Mouse (Mus musculus) forebrain, embryonic 16.5 days (tissue): Measurements from ENCODE around the gene Dcaf5. TPM values are rescaled to one million over a fixed set of nuclear protein-coding genes. Genes with fewer than 3 reads are reported as not detected.

Source experiments
- ATAC-seq: fragments of 200-750 bp; cut with Nextera tagmentation; 2 replicates; pipeline ENCODE4 v1.8.0; 2017; ENCODE audit warnings: mild to moderate bottlenecking, moderate library complexity
- H3K27ac ChIP-seq: fragments of 300-500 bp; sonication (generic); 2 replicates; pipeline ENCODE4 v1.5.1; 2014; ENCODE audit warnings: low read length, control low read depth
- H3K27me3 ChIP-seq: fragments of 300-500 bp; sonication (generic); replicated peaks from 2 replicates; pipeline ENCODE4 v1.6.1; 2014; ENCODE audit warnings: low read length; ENCODE audit not compliant: control insufficient read depth, insufficient read depth
- H3K36me3 ChIP-seq: fragments of 300-500 bp; sonication (generic); 2 replicates; pipeline ENCODE4 v1.6.1; 2014; ENCODE audit not compliant: control insufficient read depth, insufficient read depth
- H3K4me1 ChIP-seq: fragments of 300-500 bp; sonication (generic); replicated peaks from 2 replicates; pipeline ENCODE4 v1.6.1; 2014; ENCODE audit warnings: low read length; ENCODE audit not compliant: control insufficient read depth, insufficient read depth
- H3K4me2 ChIP-seq: fragments of 300-500 bp; sonication (generic); 2 replicates; pipeline ENCODE4 v1.6.1; 2014; ENCODE audit warnings: mild to moderate bottlenecking, low read length, control low read depth
- H3K4me3 ChIP-seq: fragments of 300-500 bp; sonication (generic); replicated peaks from 2 replicates; pipeline ENCODE4 v1.5.1; 2014; ENCODE audit warnings: mild to moderate bottlenecking, low read length, control low read depth
- H3K9ac ChIP-seq: fragments of 300-500 bp; sonication (generic); replicated peaks from 2 replicates; pipeline ENCODE4 v1.6.1; 2014; ENCODE audit warnings: low read depth, low read length, control low read depth
- H3K9me3 ChIP-seq: fragments of 300-500 bp; sonication (generic); 2 replicates; pipeline ENCODE4 v1.6.1; 2016; ENCODE audit warnings: low read length; ENCODE audit not compliant: control insufficient read depth
- WGBS: fragments of 180-500 bp; shearing (Covaris S2); extraction: QIAGEN DNeasy Blood & Tissue Kit; methylation state at CpG from one replicate; pipeline ENCODE4 v1.1.7; 2014; 5-methylcytosine and 5-hydroxymethylcytosine counted together
- polyA plus RNA-seq: library from polyadenylated mRNA; unstranded; fragments of >200 nt; fragmentation: Nextera tagmentation; extraction: Ambion mirVana; gene quantifications from 2 replicates; pipeline ENCODE4 v1.2.1, GENCODE M21; 2015

Dcaf5 gene
- polyA plus RNA-seq, 1 experiment from 2014 or later, result 25.0 TPM

DNA sequence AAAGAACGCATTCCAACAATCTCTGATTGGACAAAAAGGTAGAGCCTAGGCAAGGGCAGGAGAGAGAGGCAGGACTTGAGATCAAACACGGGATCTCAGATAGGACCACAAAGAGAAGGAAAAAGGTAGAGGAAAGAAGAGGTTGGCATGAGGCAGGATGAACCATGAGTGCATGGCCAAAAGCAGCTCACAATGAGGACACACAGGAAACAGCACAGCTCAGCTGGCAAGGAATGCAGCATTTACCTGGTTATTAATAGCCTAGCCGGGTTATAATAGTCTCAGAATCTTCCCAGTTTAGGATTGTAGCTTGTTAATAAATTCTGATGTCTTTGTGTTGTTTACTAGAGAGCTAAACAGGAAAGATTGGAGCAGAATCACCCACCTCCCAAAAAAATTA, 8.7 kb downstream of the Dcaf5 start:
- no peak overlapping the region for H3K9ac ChIP-seq
- H3K4me1 ChIP-seq, result 0 out of 2 replicates have a peak, but pooled peaks cover 2% of the 10 kb centered on the region
- no peak for ATAC-seq
- no peak overlapping the region for H3K4me3 ChIP-seq
- H3K27ac ChIP-seq, result no peak overlapping the region
- 93% methylated on average over 3 of the region's 3 CpGs for WGBS
- no peaks in the 10 kb centered on the region; the same call in 1 of the 2 replicates for H3K36me3 ChIP-seq
- H3K27me3 ChIP-seq, result no peaks in the 10 kb centered on the region
- H3K4me2 ChIP-seq, result no peak overlapping the region
- H3K9me3 ChIP-seq, result no peaks in the 10 kb centered on the region

- no peak for ATAC-seq
- H3K9ac ChIP-seq, result no peak overlapping the region
- H3K27me3 ChIP-seq, result no peaks in the 10 kb centered on the region
- no peaks in the 10 kb centered on the region for H3K9me3 ChIP-seq
- H3K27ac ChIP-seq, result no peak overlapping the region
- WGBS, result 72% methylated on average over 2 of the region's 2 CpGs
- H3K4me2 ChIP-seq, result no peak overlapping the region
- H3K4me3 ChIP-seq, result no peak overlapping the region
- H3K36me3 ChIP-seq, result no peaks in the 10 kb centered on the region
- H3K4me1 ChIP-seq, result 0 out of 2 replicates have a peak, but pooled peaks cover 2% of the 10 kb centered on the region
Measured at GRCm38 (mm10) chr12:80415100-80415499, 21.3 kb downstream of the Dcaf5 start.

DNA sequence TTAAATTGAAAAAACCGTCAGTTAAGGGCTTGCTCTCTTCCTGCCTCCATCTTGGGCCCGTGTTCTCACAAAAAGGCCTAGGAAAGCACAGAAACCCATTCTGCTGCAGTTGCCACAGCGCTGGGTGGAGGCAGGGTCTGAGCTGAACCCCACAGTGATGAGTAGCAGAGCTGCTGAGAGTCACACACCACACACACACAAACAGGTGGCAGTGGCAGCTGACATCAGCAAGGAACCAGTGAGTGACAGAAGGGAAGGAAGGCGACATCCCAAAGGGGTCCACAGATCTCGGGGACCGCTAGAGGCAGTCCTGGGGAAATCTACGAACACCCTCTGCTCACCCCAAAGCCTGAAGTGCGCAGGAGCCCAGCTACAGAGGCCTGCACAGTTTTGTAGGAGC, 25.5 kb downstream of the Dcaf5 start:
- no peak overlapping the region for H3K4me3 ChIP-seq
- 0 out of 2 replicates have a peak, but pooled peaks cover 2% of the 10 kb centered on the region for H3K4me1 ChIP-seq
- ATAC-seq, result no peak
- H3K27me3 ChIP-seq, result no peaks in the 10 kb centered on the region
- WGBS, result 94% methylated on average over 8 of the region's 8 CpGs
- H3K36me3 ChIP-seq, result no peaks in the 10 kb centered on the region
- no peak overlapping the region for H3K9ac ChIP-seq
- H3K9me3 ChIP-seq, result no peaks in the 10 kb centered on the region
- no peak overlapping the region for H3K27ac ChIP-seq
- H3K4me2 ChIP-seq, result no peak overlapping the region

- Histone ChIP-seq H3K36me3 (peaks cover 4% of the 10 kb centered on the region), H3K9ac (no peak overlapping the region), H3K27me3 (no peaks in the 10 kb centered on the region), H3K9me3 (no peaks in the 10 kb centered on the region), H3K4me3 (no peak overlapping the region), H3K27ac (no peak overlapping the region), H3K4me1 (no peaks in the 10 kb centered on the region), H3K4me2 (no peak overlapping the region)
- no peak for ATAC-seq
- WGBS, result 59% methylated on average over 3 of the region's 3 CpGs
Measured at GRCm38 (mm10) chr12:80407824-80408223, 28.6 kb downstream of the Dcaf5 start.

- ATAC-seq, result no peak
- no peaks in the 10 kb centered on the region for H3K4me1 ChIP-seq
Measured at GRCm38 (mm10) chr12:80406650-80407049, 29.8 kb downstream of the Dcaf5 start.

GRCm38 (mm10) chr12:80404139-80404538, 32.3 kb downstream of the Dcaf5 start:
- Histone ChIP-seq H3K27ac (no peak overlapping the region), H3K4me2 (no peak overlapping the region), H3K27me3 (no peaks in the 10 kb centered on the region), H3K9ac (no peak overlapping the region), H3K9me3 (no peaks in the 10 kb centered on the region), H3K4me1 (no peaks in the 10 kb centered on the region), H3K36me3 (peaks cover 7% of the 10 kb centered on the region), H3K4me3 (no peak overlapping the region)
- no peak for ATAC-seq
- WGBS, result 88% methylated on average over 6 of the region's 6 CpGs

More at GRCm38 (mm10) chr12:80406650-80407049, 29.8 kb downstream of the Dcaf5 start:
- WGBS, result 43% methylated on average over 3 of the region's 3 CpGs
- H3K9ac ChIP-seq, result no peak overlapping the region
- no peaks in the 10 kb centered on the region for H3K9me3 ChIP-seq
- no peak overlapping the region for H3K4me2 ChIP-seq
- H3K27ac ChIP-seq, result no peak overlapping the region
- H3K36me3 ChIP-seq, result peaks cover 7% of the 10 kb centered on the region
- H3K27me3 ChIP-seq, result no peaks in the 10 kb centered on the region
- no peak overlapping the region for H3K4me3 ChIP-seq

- H3K9ac ChIP-seq, result no peak overlapping the region
- ATAC-seq, result no peak
- H3K27ac ChIP-seq, result no peak overlapping the region
- H3K36me3 ChIP-seq, result peaks cover 36% of the 10 kb centered on the region
- no peak overlapping the region for H3K4me3 ChIP-seq
- WGBS, result 89% methylated on average over 2 of the region's 2 CpGs
- no peak overlapping the region for H3K4me2 ChIP-seq
- H3K9me3 ChIP-seq, result no peaks in the 10 kb centered on the region
- no peaks in the 10 kb centered on the region for H3K4me1 ChIP-seq
- no peaks in the 10 kb centered on the region for H3K27me3 ChIP-seq
Measured at GRCm38 (mm10) chr12:80399147-80399546, 37.3 kb downstream of the Dcaf5 start.

DNA sequence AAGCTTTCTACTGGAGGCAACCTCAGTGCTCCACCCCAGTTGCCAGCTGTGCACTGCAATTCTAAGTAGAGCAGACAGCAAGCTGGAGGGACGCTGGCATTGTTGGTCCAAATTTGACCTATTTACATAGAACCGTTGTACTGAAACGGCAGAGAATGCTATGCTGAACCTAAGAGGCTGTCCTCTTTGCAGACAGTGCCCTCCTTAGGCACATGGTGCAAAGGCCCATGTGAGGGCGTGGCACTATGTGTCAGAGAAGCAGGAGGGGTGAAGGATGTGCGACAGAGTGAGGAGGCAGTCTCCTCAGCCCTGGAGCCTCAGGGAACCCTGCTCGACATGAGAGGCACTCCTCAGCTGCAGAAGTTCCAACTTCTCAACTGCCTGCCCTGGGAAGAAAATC, 40.0 kb downstream of the Dcaf5 start:
- H3K4me3 ChIP-seq, result no peak overlapping the region
- H3K36me3 ChIP-seq, result peaks cover 28% of the 10 kb centered on the region
- H3K4me1 ChIP-seq, result no peaks in the 10 kb centered on the region
- no peaks in the 10 kb centered on the region for H3K9me3 ChIP-seq
- H3K9ac ChIP-seq, result no peak overlapping the region
- H3K4me2 ChIP-seq, result no peak overlapping the region
- no peak for ATAC-seq
- no peaks in the 10 kb centered on the region for H3K27me3 ChIP-seq
- 80% methylated on average over 6 of the region's 6 CpGs for WGBS
- H3K27ac ChIP-seq, result no peak overlapping the region

DNA sequence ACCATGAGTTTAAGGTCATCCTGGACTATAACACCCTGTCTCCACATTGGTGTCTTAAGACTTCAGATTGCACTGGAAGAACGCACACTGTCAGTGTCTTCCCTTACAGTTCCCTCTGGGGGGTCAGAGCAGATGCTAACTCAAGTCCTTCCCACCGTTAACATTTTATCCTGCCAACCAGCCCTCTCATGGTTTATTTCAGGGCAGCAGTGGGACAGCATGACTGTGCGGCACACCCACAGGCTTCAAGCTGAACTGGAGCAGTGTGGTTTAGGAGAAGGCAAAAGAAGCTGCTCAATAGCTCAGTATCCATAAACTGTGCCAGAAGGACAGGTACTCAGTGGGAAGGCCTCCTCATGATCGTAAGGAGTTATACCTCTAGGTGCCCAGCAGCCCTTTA, 41.1 kb downstream of the Dcaf5 start:
- no peaks in the 10 kb centered on the region for H3K9me3 ChIP-seq
- H3K27ac ChIP-seq, result no peak overlapping the region
- no peak overlapping the region for H3K9ac ChIP-seq
- no peak overlapping the region for H3K4me2 ChIP-seq
- H3K4me3 ChIP-seq, result no peak overlapping the region
- 96% methylated on average over 4 of the region's 4 CpGs for WGBS
- no peaks in the 10 kb centered on the region for H3K4me1 ChIP-seq
- H3K27me3 ChIP-seq, result no peaks in the 10 kb centered on the region
- H3K36me3 ChIP-seq, result peaks cover 28% of the 10 kb centered on the region
- ATAC-seq, result no peak

GRCm38 (mm10) chr12:80394045-80394444, 42.4 kb downstream of the Dcaf5 start:
- WGBS, result 93% methylated on average over 2 of the region's 2 CpGs
- Histone ChIP-seq H3K9ac (no peak overlapping the region), H3K4me2 (no peak overlapping the region), H3K27me3 (no peaks in the 10 kb centered on the region), H3K36me3 (peaks cover 28% of the 10 kb centered on the region), H3K9me3 (no peaks in the 10 kb centered on the region), H3K4me1 (no peaks in the 10 kb centered on the region), H3K4me3 (no peak overlapping the region), H3K27ac (no peak overlapping the region)
- ATAC-seq, result no peak
